Mouse (Mus musculus) ES-Bruce4 (cell line): ENCODE results near the gene Fyttd1.

ENCODE experiments used
- CTCF ChIP-seq: IDR thresholded peaks from one replicate; pipeline ENCODE4 v1.8.1; 2011; ENCODE audit warnings: low read depth, low read length
- EP300 ChIP-seq: IDR thresholded peaks from 2 replicates; pipeline ENCODE4 v1.6.1; 2011; ENCODE audit warnings: low read depth, low read length; ENCODE audit not compliant: insufficient read depth
- POLR2A ChIP-seq: IDR thresholded peaks from one replicate; pipeline ENCODE4 v1.8.1; 2011; ENCODE audit warnings: low read length; ENCODE audit not compliant: insufficient read depth

DNA sequence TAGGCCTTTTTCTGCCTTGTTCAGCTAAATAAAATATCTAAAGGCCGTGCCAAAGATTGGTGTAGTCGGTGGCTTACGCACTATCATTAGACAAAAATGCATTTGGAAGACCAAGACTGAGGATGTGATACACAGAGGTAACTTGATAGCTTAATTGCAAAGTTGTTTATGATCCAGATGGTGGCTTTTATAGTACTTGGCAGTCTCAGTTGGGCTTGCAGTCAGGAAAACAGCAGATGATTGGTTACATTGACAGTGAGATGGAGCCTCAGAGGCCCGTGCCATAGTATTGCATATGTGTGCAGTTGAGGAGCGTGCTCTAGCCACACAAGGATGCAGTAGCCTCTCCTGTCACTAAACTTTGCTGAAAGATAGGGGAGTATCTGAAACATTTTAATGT, 65.4 kb downstream of the Fyttd1 start:
- no peak for TF ChIP-seq CTCF
- TF ChIP-seq POLR2A = no peak
- TF ChIP-seq EP300 = no peak
